Mouse (Mus musculus) hematopoietic stem cell, adult 5-6 weeks (primary cell): Measurements from ENCODE around the gene Gapvd1. TPM values are rescaled to one million over a fixed set of nuclear protein-coding genes. Genes with fewer than 3 reads are reported as not detected.
"Not testable (repeated sequence)": the region's sequence is repeated elsewhere in the genome, so short reads cannot be mapped to it uniquely, and the experiment has no call there.

ENCODE experiments used
- ATAC-seq, 2 experiments: fragments of 125-278 bp in 1 of 2; replicated peaks in 1 of 2; 2 replicates each; pipeline ENCODE4 v1.8.0; 2016 to 2017; ENCODE audit warnings: inconsistent platforms in 2 of 2, mild to moderate bottlenecking in 2 of 2, moderate number of reproducible peaks in 2 of 2, low read depth in 1 of 2, moderate TSS enrichment in 1 of 2; ENCODE audit not compliant: low FRiP score in 2 of 2, poor library complexity in 2 of 2, severe bottlenecking in 2 of 2, insufficient read depth in 1 of 2, low TSS enrichment in 1 of 2
- total RNA-seq: library from RNA; stranded (forward); fragments of 172-1452, 232-1000 nt; gene quantifications from 2 replicates; pipeline ENCODE4 v1.2.3, GENCODE M21; 2017

Gapvd1 gene
- total RNA-seq, 1 experiment from 2014 or later: 101 TPM

GRCm38 (mm10) chr2:34774493-34774892 is 19.5 kb upstream of the Gapvd1 start:
- no peak for ATAC-seq

DNA sequence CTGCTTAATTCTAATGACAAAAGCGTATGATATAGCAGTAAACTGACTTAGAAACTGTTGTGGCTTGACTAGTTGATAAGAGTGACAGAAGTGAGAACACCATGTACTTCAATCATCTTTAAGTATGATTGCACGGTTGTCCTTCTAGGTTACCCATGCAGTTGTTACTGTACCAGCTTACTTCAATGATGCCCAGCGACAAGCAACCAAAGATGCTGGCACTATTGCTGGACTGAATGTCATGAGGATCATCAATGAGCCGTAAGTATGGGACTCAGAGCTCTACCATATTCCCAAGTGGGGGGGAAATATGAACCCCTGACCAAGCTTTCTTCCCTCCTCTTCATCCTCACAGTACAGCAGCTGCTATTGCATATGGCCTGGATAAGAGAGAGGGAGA is 18.6 kb upstream of the Gapvd1 start:
- ATAC-seq: no peak

GRCm38 (mm10) chr2:34772252-34773235 is 17.5 kb upstream of the Gapvd1 start:
- no peak; a peak in 2 of 4 replicates for ATAC-seq

DNA sequence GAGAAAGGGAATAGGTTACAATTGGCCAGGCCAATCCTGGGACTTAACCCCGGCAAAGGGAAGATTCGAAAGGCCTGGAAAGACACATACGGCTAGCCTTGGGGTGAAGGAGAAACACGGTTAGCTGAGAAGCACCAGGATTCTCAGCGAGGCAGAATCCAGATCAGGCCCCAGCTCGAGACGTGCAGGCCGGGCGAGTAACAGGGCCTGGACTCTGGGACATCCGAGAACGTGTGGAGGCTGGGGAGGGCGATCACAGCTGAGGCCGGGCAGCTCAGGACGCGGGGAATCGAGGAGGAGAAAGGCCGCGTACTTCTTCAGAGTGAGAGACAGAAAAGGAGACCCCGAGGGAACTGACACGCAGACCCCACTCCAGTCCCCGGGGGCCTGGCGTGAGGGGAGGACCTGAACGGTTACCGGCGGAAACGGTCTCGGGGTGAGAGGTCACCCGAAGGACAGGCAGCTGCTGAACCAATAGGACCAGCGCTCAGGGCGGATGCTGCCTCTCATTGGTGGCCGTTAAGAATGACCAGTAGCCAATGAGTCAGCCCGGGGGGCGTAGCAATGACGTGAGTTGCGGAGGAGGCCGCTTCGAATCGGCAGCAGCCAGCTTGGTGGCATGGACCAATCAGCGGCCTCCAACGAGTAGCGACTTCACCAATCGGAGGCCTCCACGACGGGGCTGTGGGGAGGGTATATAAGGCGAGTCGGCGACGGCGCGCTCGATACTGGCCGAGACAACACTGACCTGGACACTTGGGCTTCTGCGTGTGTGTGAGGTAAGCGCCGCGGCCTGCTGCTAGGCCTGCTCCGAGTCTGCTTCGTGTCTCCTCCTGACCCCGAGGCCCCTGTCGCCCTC is 16.6 kb upstream of the Gapvd1 start, which contains the start of gene Hspa5:
TSS of gene Hspa5 (plus strand) at position 603 of the 859 bp plus-strand sequence.
- peak; percentile 95 to 97 for ATAC-seq

GRCm38 (mm10) chr2:34770951-34771350 is 15.9 kb upstream of the Gapvd1 start:
- ATAC-seq: no peak

GRCm38 (mm10) chr2:34770049-34770448 is 15.0 kb upstream of the Gapvd1 start:
- no peak for ATAC-seq

GRCm38 (mm10) chr2:34764801-34765200 is 9.8 kb upstream of the Gapvd1 start:
- no peak for ATAC-seq

DNA sequence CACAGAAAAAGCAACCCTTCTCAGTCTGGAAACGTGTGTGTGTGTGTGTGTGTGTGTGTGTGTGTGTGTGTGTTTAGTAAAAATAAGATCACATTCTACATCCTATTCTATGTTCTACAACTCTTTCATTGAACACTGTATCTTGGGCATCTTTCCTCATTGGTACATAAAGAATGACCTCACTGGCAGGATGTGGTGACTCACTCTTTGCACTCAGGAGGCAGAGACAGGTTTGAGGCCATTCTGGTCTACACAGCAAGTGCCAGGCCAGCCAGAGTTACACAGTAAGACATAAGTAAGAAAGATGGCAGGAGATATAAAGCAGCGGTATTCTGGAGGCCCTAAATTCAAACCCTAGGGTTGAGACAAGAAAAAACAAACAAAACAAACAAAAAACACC is 7.8 kb upstream of the Gapvd1 start:
- no peak for ATAC-seq

- no peak for ATAC-seq
These were observed 7.1 kb upstream of the Gapvd1 start for GRCm38 (mm10) chr2:34762174-34762573.

GRCm38 (mm10) chr2:34761272-34761671 is 6.2 kb upstream of the Gapvd1 start:
- not testable (repeated sequence) for ATAC-seq

DNA sequence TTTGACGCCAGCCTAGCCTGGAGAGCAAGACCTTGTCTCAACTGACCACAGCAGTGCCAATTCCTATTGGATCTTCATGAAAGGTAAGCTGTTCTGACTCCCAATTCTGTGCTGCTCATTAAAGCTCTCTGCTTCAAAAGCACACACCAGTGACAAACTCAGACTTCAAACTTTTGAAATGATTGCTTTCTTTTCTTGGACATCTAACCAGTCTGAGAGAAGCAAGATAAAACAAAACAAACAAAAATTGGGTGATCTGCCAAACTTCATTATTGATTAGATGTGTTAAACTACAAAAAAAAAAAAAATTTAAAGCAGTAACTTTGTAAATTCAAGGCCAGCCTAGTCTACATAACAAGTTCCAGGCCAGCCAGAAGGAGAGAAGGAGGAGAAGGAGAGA is 2.3 kb upstream of the Gapvd1 start:
- ATAC-seq: no peak

DNA sequence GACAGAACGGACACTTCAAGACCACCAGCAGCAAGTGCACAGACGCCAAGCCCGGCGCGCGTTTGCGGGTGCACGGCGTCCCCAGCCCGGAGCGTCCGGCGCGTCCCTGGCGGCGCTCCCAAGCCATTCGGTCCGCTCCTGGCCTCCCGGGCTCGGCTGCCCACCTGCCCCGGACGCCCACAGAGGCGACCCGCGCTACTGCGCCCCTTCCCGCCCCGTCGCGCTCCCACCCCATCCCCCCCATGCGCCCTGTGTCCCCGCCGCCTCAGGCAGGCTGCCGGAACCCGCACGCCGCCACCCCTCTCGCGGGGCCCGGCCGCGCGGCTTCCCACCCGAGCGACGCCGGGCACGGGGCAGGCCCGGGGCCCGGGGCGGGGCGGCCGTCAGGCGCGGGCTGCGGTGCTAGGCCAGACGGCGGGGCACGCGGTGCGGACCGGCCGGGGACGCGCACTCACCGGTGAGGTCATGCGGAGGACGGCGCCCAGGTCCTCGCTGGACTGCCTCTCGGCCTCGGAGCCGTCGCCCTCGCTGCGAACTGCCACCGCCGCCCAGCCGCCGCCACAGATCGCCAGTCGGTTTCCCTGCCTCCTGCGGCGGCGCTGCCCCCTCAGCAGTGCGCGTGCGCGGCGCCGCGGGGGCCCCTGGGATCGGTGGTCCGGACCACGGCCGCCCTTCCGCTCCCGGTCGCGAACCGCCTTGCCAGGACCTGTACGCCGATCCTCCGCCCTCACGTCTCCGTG is 1.1 kb downstream of the Gapvd1 start:
- peak; percentile 75 to 87 for ATAC-seq

- ATAC-seq: no peak
These were observed 4.8 kb downstream of the Gapvd1 start for GRCm38 (mm10) chr2:34750245-34750644.

GRCm38 (mm10) chr2:34748479-34748878 is 6.6 kb downstream of the Gapvd1 start:
- no peak for ATAC-seq

DNA sequence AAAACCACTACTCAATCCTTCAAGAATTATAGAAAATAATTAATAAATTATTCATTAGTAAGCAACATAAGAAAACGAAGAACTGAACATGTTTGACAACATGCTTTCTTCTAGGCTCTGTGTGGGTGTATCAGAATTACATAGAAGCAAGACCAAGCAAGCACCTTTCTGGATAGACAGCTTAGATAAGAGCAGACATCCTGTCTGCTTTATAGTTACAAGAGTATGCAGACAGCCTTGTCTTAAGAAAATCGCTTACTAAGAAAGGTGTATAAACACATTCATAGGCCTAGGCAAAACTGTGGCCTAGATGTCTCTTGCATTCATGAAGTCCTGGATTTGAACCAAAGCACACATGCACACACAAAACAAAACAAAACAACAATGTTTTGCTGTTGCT is 9.4 kb downstream of the Gapvd1 start:
- ATAC-seq: no peak

- no peak for ATAC-seq
These were observed 10.6 kb downstream of the Gapvd1 start for GRCm38 (mm10) chr2:34744476-34744875.

DNA sequence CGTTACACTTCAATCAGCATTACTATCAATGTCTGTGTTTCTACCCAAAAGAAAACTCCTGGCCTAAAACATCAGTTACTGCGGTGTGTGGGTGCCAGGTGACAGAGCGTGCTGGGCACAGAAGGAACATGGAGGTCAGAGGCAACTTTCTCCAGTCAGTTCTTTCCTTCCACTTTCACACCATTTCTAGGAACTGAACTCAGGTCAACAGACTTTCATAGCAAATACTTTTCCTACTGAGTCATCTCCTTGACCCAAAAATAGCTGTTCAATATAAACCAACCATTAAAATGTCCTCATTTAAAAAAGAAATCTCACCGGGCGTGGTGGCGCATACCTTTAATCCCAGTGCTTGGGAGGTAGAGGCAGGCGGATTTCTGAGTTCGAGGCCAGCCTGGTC is 12.4 kb downstream of the Gapvd1 start:
- no peak for ATAC-seq
